Mouse (Mus musculus): ENCODE data around the gene Ankk1.

GRCm38 (mm10) chr9:49425585-49425984 is 1.2 kb downstream of the Ankk1 start:
- TF ChIP-seq USF1 (IDR thresholded peaks at IDR 0.05; ENCODE audit: low read depth) (no peak), CTCF (IDR thresholded peaks at IDR 0.05; ENCODE audit: control insufficient read depth, insufficient read depth, insufficient read length) (no peak), MAX (IDR thresholded peaks at IDR 0.05) (no peak), CEBPB (IDR thresholded peaks at IDR 0.05; ENCODE audit: low read depth) (no peak), MYOG (IDR thresholded peaks at IDR 0.05; ENCODE audit: control insufficient read depth, extremely low read depth, insufficient read length) (no peak), MYOD1 (IDR thresholded peaks at IDR 0.05; ENCODE audit: control insufficient read depth, insufficient read length, low read depth) (no peak), FOSL1 (IDR thresholded peaks at IDR 0.05; ENCODE audit: insufficient read depth, low read length, poor library complexity, severe bottlenecking) (no peak)

Data from C2C12 (cell line).